Mouse (Mus musculus) spleen, postnatal 10 days (tissue): ENCODE measurements around the gene Gsap.
"Not testable (repeated sequence)": the region's sequence is repeated elsewhere in the genome, so short reads cannot be mapped to it uniquely, and the experiment has no call there.

Experiments used
- DNase-seq, 2 experiments: peaks; one replicate each; pipeline ENCODE4 v3.0.0; 2021 to 2022; ENCODE audit warnings: low spot score in 2 of 2

Gene Gsap

DNA sequence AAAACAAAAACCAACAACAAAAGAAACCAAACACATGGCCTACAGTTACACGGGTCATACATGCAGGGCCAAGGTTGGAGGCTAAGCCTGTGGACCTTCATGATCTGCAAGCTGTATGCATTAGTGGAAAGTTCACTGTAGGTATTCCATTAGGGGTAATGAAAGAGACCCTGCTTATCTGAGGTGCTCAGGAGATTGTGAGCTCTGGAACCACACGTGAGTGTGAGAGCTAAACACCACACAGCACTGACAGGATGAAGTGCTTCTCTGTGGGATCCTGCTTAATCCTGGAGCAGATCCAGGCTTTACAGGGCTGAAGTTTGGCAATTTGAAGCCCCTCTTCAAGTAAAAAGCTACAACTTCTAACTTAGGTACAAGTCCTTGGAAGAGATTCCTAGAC, 134.1 kb downstream of the Gsap start:
- no peak for DNase-seq

- peak; percentile 63 to 85 for DNase-seq
These were observed 140.4 kb downstream of the Gsap start for GRCm38 (mm10) chr5:21326494-21326893.

GRCm38 (mm10) chr5:21328560-21328959, 142.5 kb downstream of the Gsap start:
- DNase-seq, result no peak

- no peak for DNase-seq
These were observed 143.9 kb downstream of the Gsap start for GRCm38 (mm10) chr5:21329672-21330665.

DNA sequence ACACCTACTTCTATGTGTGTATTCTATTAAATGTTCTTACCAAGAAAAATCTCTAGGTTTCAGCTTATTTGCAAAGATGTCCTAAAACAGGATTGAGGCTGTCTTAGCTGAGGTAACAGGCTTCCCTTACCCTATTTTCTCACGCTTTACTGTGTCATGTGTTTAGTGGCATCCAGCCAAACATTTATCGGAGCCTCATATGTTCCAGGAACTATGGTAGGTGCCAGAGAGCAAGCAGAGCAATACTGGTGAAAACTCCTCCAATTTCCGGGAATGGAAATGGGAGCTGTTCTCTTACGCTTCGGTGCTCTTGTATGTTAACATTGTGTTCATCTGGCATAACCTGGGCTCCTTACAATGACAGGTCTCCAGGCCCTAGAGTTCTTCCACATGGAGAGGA, 145.6 kb downstream of the Gsap start:
- DNase-seq, result no peak

DNA sequence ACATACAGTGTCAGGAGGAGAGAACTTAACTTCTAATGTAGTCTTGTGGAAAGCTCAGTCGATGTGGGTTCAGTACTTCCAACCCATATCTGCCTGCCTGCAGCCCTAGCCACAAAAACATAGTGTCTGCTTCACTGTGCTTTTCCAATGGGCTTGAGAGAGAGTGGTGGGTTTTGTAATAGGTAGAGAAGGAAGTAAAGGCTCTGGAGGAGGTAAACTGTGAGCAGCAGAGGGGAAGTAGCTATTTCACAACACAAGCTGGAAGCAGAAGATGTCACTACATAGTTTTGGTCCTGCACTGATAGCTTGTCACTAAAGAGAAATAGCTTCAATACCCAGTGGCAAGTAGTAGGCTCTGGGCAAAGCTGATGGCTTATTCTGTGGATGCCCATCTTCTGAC, 146.1 kb downstream of the Gsap start:
- no peak for DNase-seq

DNA sequence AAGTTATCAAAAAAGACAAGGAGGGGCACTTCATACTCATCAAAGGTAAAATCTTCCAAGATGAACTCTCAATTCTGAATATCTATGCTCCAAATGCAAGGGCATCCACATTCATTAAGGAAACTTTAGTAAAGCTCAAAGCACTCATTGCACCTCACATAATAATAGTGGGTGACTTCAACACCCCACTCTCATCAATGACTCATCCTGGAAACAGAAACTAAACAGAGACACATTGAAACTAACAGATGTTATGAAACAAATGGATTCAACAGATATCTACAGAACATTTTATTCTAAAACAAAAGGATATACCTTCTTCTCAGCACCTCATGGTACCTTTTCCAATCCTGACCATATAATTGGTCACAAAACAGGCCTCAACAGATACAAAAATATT, 156.2 kb downstream of the Gsap start:
- DNase-seq, result not testable (repeated sequence)

DNA sequence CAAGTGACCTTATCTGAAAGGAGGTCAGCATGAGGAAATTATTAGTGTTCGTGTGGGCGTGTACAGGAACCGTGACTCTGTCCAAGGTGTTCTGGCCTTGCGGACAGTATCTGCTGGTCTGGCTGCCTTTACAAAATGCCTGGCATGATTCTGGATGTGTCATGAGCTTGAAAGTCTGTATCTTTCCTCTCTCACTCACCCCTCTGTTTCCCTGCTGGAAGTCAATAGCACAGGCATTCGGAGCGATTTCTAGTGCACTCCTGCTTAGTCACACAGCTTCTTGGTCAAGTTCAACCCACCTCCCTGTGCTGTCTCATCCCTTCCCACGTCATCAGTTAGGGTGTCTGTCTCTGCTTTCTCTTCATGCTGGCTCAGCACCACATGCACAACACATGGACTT, 162.3 kb downstream of the Gsap start:
- DNase-seq, result no peak

- DNase-seq, result no peak
These were observed 165.6 kb downstream of the Gsap start for GRCm38 (mm10) chr5:21351678-21352077.

- DNase-seq, result no peak
These were observed 172.6 kb downstream of the Gsap start for GRCm38 (mm10) chr5:21358648-21359047.

GRCm38 (mm10) chr5:21363343-21363742, 177.3 kb downstream of the Gsap start:
- no peak for DNase-seq
